Mouse (Mus musculus) embryonic facial prominence, embryonic 15.5 days (tissue): Measurements from ENCODE around the gene Adamts2. TPM values are rescaled to one million over a fixed set of nuclear protein-coding genes. Genes with fewer than 3 reads are reported as not detected.

Experiments
- ATAC-seq: fragments of 200-750 bp; cut with Nextera tagmentation; 2 replicates; pipeline ENCODE4 v1.8.0; 2017; ENCODE audit warnings: low read depth, moderate TSS enrichment; ENCODE audit not compliant: insufficient number of reproducible peaks, low FRiP score, low TSS enrichment
- H3K27ac ChIP-seq: fragments of 300-500 bp; sonication (generic); replicated peaks from 2 replicates; pipeline ENCODE4 v1.5.1; 2015; ENCODE audit warnings: mild to moderate bottlenecking, inconsistent platforms
- H3K27me3 ChIP-seq: fragments of 300-500 bp; sonication (generic); 2 replicates; pipeline ENCODE4 v1.6.1; 2015; ENCODE audit warnings: inconsistent platforms
- H3K36me3 ChIP-seq: fragments of 300-500 bp; sonication (generic); 2 replicates; pipeline ENCODE4 v1.6.1; 2015; ENCODE audit warnings: mild to moderate bottlenecking, inconsistent platforms
- H3K4me1 ChIP-seq: fragments of 300-500 bp; sonication (generic); 2 replicates; pipeline ENCODE4 v1.6.1; 2015; ENCODE audit warnings: inconsistent platforms
- H3K4me2 ChIP-seq: fragments of 300-500 bp; sonication (generic); replicated peaks from 2 replicates; pipeline ENCODE4 v1.6.1; 2015; ENCODE audit warnings: mild to moderate bottlenecking, inconsistent platforms
- H3K4me3 ChIP-seq: fragments of 300-500 bp; sonication (generic); replicated peaks from 2 replicates; pipeline ENCODE4 v1.5.1; 2015; ENCODE audit warnings: mild to moderate bottlenecking, inconsistent platforms
- H3K9ac ChIP-seq: fragments of 300-500 bp; sonication (generic); 2 replicates; pipeline ENCODE4 v1.6.1; 2015; ENCODE audit warnings: inconsistent platforms
- H3K9me3 ChIP-seq: fragments of 300-500 bp; sonication (generic); replicated peaks from 2 replicates; pipeline ENCODE4 v1.6.1; 2016; ENCODE audit warnings: inconsistent platforms
- WGBS: fragments of 180-500 bp; shearing (Covaris S2); methylation state at CpG from one replicate; pipeline ENCODE4 v1.1.7; 2015; 5-methylcytosine and 5-hydroxymethylcytosine counted together
- polyA plus RNA-seq: library from polyadenylated mRNA; unstranded; fragments of >200 nt; fragmentation: Nextera tagmentation; extraction: Ambion mirVana; gene quantifications from 2 replicates; pipeline ENCODE4 v1.2.1, GENCODE M21; 2015

Gene Adamts2
- polyA plus RNA-seq, 1 experiment from 2014 or later = 24.6 TPM

- H3K4me3 ChIP-seq = no peak overlapping the region
- H3K4me1 ChIP-seq = peaks cover 17% of the 10 kb centered on the region
- no peak for ATAC-seq
- H3K27ac ChIP-seq = no peak overlapping the region
- peaks cover 11% of the 10 kb centered on the region for H3K27me3 ChIP-seq
- H3K4me2 ChIP-seq = no peak overlapping the region
- H3K9ac ChIP-seq = no peak overlapping the region
- 76% methylated on average over 2 of the region's 2 CpGs for WGBS
- H3K36me3 ChIP-seq = no peaks in the 10 kb centered on the region
- no peaks in the 10 kb centered on the region for H3K9me3 ChIP-seq
Measured at GRCm38 (mm10) chr11:50596571-50596970, 5.3 kb upstream of the Adamts2 start.

- Histone ChIP-seq H3K4me3 (no peak overlapping the region), H3K27ac (no peak overlapping the region), H3K4me1 (peaks cover 28% of the 10 kb centered on the region), H3K9ac (no peak overlapping the region), H3K9me3 (no peaks in the 10 kb centered on the region), H3K4me2 (no peak overlapping the region), H3K36me3 (no peaks in the 10 kb centered on the region), H3K27me3 (peaks cover 34% of the 10 kb centered on the region)
- WGBS = 58% methylated on average over 2 of the region's 2 CpGs
- no peak for ATAC-seq
Measured at GRCm38 (mm10) chr11:50599156-50599555, 2.7 kb upstream of the Adamts2 start.

- H3K36me3 ChIP-seq = no peaks in the 10 kb centered on the region
- ATAC-seq = peak; percentile 30
- H3K27me3 ChIP-seq = peaks cover 49% of the 10 kb centered on the region
- H3K4me1 ChIP-seq = peaks cover 32% of the 10 kb centered on the region
- H3K9me3 ChIP-seq = no peaks in the 10 kb centered on the region
- peak overlapping the region; percentile 70 for H3K27ac ChIP-seq
- H3K9ac ChIP-seq = peak overlapping the region; percentile 69
- under 1% methylated on average over 59 of the region's 59 CpGs for WGBS
- H3K4me2 ChIP-seq = peak overlapping the region; percentile 85
- H3K4me3 ChIP-seq = peak overlapping the region; percentile 62
Measured at GRCm38 (mm10) chr11:50602356-50603081, 635 bp downstream of the Adamts2 start.

- peak; percentile 26; the same call in 1 of the 2 replicates for ATAC-seq
- WGBS = 1% methylated on average over 52 of the region's 52 CpGs
Measured at GRCm38 (mm10) chr11:50603082-50603910, 1.4 kb downstream of the Adamts2 start.

GRCm38 (mm10) chr11:50604371-50604770, 2.5 kb downstream of the Adamts2 start:
- no peak overlapping the region for H3K9ac ChIP-seq
- peak overlapping the region; percentile 85; the same call in 1 of the 2 replicates for H3K4me2 ChIP-seq
- no peak for ATAC-seq
- H3K36me3 ChIP-seq = no peaks in the 10 kb centered on the region
- peaks cover 32% of the 10 kb centered on the region for H3K4me1 ChIP-seq
- no peak overlapping the region for H3K27ac ChIP-seq
- peaks cover 49% of the 10 kb centered on the region for H3K27me3 ChIP-seq
- H3K4me3 ChIP-seq = no peak overlapping the region
- 67% methylated on average over 16 of the region's 16 CpGs for WGBS
- H3K9me3 ChIP-seq = no peaks in the 10 kb centered on the region

More at GRCm38 (mm10) chr11:50603082-50603910, 1.4 kb downstream of the Adamts2 start:
- Histone ChIP-seq H3K36me3 (no peaks in the 10 kb centered on the region), H3K27me3 (peaks cover 49% of the 10 kb centered on the region), H3K4me3 (peak overlapping the region; percentile 62), H3K4me1 (peaks cover 32% of the 10 kb centered on the region), H3K9me3 (no peaks in the 10 kb centered on the region), H3K9ac (peak overlapping the region; percentile 69), H3K4me2 (peak overlapping the region; percentile 85), H3K27ac (no peak overlapping the region)

GRCm38 (mm10) chr11:50611181-50611580, 9.3 kb downstream of the Adamts2 start:
- Histone ChIP-seq H3K27ac (no peak overlapping the region), H3K4me1 (no peaks in the 10 kb centered on the region), H3K9me3 (no peaks in the 10 kb centered on the region), H3K36me3 (no peaks in the 10 kb centered on the region), H3K4me2 (no peak overlapping the region), H3K4me3 (no peak overlapping the region), H3K27me3 (no peaks in the 10 kb centered on the region), H3K9ac (no peak overlapping the region)
- no peak for ATAC-seq
- 32% methylated on average over 5 of the region's 5 CpGs for WGBS

GRCm38 (mm10) chr11:50617015-50617543, 15.2 kb downstream of the Adamts2 start:
- Histone ChIP-seq H3K4me3 (no peak overlapping the region), H3K9me3 (no peaks in the 10 kb centered on the region), H3K36me3 (no peaks in the 10 kb centered on the region), H3K4me1 (peaks cover 12% of the 10 kb centered on the region), H3K27me3 (no peaks in the 10 kb centered on the region), H3K4me2 (no peak overlapping the region), H3K27ac (no peak overlapping the region), H3K9ac (no peak overlapping the region)
- WGBS = 77% methylated on average over 11 of the region's 11 CpGs
- no peak for ATAC-seq

- H3K36me3 ChIP-seq = no peaks in the 10 kb centered on the region
- H3K9me3 ChIP-seq = no peaks in the 10 kb centered on the region
- peak overlapping the region; percentile 18; the same call in 1 of the 2 replicates for H3K27ac ChIP-seq
- no peak overlapping the region for H3K4me3 ChIP-seq
- WGBS = 65% methylated on average over 4 of the region's 4 CpGs
- H3K27me3 ChIP-seq = no peaks in the 10 kb centered on the region
- no peak for ATAC-seq
- no peak overlapping the region for H3K4me2 ChIP-seq
- H3K9ac ChIP-seq = no peak overlapping the region
- peaks cover 41% of the 10 kb centered on the region for H3K4me1 ChIP-seq
Measured at GRCm38 (mm10) chr11:50620926-50621325, 19.0 kb downstream of the Adamts2 start.

GRCm38 (mm10) chr11:50621364-50621763, 19.5 kb downstream of the Adamts2 start:
- Histone ChIP-seq H3K9ac (no peak overlapping the region), H3K4me2 (no peak overlapping the region), H3K27ac (peak overlapping the region; percentile 18; the same call in 1 of the 2 replicates), H3K9me3 (no peaks in the 10 kb centered on the region), H3K36me3 (no peaks in the 10 kb centered on the region), H3K4me3 (no peak overlapping the region), H3K27me3 (no peaks in the 10 kb centered on the region), H3K4me1 (peaks cover 41% of the 10 kb centered on the region)
- ATAC-seq = no peak
- WGBS = 69% methylated on average over 5 of the region's 5 CpGs

- Histone ChIP-seq H3K4me1 (peaks cover 43% of the 10 kb centered on the region), H3K27me3 (no peaks in the 10 kb centered on the region), H3K27ac (peak overlapping the region; percentile 18), H3K4me3 (peak overlapping the region; percentile 6; the same call in 1 of the 2 replicates), H3K9me3 (no peaks in the 10 kb centered on the region), H3K9ac (no peak overlapping the region), H3K36me3 (no peaks in the 10 kb centered on the region), H3K4me2 (peak overlapping the region; percentile 34)
- 25% methylated on average over 15 of the region's 15 CpGs for WGBS
- ATAC-seq = peak; percentile 86
Measured at GRCm38 (mm10) chr11:50622238-50622726, 20.4 kb downstream of the Adamts2 start.

- Histone ChIP-seq H3K9ac (no peak overlapping the region), H3K9me3 (no peaks in the 10 kb centered on the region), H3K4me1 (peaks cover 44% of the 10 kb centered on the region), H3K36me3 (no peaks in the 10 kb centered on the region), H3K4me2 (no peak overlapping the region), H3K4me3 (no peak overlapping the region), H3K27ac (no peak overlapping the region; the same call in 1 of the 2 replicates), H3K27me3 (no peaks in the 10 kb centered on the region)
- no peak for ATAC-seq
- WGBS = 79% methylated on average over 3 of the region's 3 CpGs
Measured at GRCm38 (mm10) chr11:50623806-50624205, 21.9 kb downstream of the Adamts2 start.
